Mouse (Mus musculus): ENCODE data around the gene Arhgap8.
A peak's percentile ranks its signal among the peaks of the same experiment; 100 is the strongest.

Gene Arhgap8

DNA sequence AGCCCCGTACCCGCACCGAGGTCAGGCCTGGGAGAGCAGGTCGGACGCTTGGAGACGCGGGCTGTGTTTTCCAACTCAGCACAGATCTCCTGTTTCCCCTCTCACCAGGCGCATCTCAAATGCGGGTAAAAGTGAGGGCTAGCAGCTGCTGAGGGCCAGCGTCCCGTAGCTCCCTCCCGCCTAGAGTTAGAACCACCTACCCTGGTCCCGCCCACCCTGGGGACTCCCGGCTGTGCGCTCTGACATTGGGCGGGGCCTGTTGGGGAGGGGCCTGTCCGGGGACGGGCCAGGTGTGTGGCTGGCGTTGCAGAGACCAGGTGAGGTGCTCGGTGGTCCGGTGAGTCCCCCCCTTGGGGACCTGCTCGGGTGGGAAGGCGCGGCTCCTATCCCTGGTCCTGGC lies at the start of gene Arhgap8:
Arhgap8 (plus strand) TSS at position 262 of the 400 bp plus-strand sequence.
- peak; percentile 62 for DNase-seq (ENCODE audit: low spot score)

DNA sequence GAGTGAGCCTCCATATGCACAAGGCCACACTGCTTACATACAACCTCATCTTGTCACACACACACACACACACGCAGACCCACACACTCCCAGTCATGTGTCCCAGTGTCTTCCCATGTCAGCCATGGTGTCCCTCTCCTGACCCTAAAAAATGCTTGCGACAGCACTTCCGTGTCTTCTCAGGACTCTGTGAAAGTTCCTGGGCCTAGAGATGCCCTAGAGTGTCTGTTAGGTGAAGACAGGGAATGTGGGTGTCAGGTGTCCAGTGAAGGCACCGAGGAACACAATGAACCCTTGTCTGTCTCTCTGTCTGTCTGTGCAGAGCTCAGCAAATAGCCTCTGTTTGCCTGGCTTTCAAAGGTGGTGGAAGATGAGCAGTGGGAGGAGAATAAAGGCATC lies 49.2 kb upstream of the Arhgap8 start:
- DNase-seq (ENCODE audit: low spot score), result no peak

DNA sequence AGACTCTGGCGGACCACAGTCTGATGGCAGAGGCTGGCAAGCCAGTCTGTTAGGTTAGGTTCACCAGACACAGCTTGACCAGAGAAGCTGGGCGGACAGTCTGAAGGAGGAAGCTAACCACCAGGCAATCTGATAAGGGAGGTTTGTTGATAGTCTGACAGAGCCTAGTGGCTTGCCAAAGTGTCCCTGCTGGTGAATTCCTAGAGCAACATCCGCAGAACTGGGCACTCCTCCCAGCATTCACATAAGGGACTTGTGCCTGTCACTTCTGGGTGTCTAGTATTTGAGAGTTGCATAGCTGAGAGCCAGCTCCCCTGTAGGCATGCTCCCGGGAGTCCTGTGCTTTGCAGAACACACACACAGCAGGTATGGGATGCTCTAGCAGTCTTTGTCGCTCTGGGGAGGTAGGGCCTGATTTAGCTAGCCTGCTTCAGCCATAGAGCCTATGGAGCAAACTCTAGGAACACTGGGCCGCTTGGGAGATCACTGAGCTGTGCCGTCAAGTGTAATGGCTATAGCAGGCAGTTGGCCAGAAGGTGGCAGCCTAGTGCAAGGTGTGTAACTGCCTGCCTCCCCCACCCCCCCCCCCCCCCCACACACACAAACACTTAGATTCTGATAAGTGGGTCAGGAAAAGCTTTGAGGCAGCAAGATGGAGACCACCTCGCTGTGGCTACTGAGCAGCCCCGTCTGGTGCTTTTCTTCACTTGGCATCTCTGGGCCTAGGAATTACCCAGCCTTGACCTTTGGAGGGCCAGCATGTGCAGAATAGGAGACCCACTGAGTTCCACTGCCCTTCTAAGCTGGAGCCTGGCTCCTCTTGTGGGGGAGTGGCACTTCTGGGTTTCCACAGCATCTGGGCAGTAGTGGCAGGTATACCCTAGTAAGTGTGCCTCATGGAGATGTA lies 48.2 kb upstream of the Arhgap8 start:
- DNase-seq (ENCODE audit: low spot score), result peak; percentile 53

DNA sequence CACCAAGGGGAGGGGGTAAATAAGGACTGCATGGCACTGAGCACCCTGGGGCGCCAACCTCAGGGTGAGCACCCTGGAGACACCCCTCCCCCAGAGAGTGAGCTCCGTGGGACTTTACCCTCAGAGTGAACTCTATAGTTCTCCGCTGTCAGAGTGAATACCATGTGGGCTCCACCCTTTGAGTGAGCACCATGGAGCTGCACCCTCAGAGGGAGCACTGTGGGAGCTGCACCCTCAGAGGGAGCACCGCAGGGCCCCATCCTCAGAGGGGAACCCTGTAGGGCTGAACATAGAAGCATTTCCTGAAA lies 47.6 kb upstream of the Arhgap8 start:
- DNase-seq (ENCODE audit: low spot score), result no peak

DNA sequence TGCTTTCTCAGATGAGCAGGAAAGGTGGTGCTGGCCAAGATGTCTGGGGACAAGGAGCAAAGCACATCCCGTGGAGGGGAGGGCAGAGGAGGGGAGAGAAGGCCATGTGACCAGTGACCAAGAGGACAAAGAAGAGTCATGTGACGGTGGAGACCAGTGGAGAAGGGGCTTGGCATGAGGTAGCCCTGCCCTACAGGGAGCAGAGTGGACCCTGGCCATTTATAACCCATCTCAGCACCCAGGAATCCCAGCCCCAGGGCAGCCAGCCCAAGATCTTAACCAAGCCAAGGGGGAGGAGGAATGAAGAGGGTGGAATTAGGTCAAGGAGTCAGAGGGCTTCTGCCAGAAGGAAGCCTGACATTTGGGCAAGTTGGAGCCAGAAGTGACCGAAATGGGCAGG lies 47.2 kb upstream of the Arhgap8 start:
- DNase-seq (ENCODE audit: low spot score), result no peak

DNA sequence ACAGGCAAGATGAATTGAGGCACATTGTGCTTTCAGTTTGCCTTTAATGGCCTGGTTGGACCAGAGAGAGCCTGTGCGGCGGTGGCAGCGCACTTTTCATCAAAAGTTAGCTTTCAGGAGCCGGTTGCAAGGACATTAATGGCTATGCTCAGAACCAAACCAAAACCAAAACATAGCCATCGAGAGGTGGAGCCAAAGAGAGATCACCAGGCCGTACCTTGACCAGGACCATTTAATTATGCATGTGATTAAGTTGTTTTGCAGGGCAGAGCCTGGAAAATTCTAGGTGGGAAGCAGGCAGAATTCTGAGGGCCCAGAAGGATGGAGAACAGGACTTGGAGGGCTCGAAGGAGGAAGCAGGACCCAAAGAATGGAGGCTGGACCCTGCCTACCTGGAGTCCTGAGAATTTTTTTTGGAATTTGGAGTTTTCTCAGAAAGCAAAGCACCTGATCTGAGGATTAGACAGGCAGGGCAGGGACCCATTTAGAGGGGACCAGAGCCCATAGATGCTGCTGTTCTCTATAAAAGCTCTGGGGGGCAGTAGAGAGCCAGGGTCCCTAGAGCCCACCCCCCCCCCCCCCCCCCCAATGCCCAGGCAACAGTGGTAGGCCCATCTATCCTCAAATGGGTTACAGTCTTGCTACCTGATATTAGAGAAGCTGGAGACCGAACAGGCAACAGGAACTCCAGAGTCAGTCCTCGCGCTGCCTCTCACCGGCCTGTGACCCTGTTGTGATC lies 45.4 kb upstream of the Arhgap8 start:
- no peak for DNase-seq (ENCODE audit: low spot score)

DNA sequence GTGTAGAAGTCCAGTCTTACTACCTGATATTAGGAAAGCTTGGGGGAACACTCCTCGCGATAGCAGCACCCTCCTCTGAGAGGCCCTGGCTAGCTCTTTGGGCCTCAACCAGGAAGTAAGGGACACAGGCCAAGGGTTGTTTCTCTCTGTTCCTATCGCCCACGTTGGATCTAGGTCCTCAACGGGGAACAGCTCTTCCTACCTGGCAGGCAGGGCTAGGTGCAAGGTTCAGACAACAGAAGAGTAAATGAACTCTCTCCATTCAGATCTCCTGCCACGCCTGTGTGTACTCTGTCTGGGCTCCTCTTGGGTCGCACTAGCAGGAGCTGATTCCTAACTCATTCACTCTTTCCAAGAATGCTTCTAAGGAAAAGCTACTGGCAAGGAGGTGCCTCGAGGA lies 44.5 kb upstream of the Arhgap8 start:
- DNase-seq (ENCODE audit: low spot score), result no peak

DNA sequence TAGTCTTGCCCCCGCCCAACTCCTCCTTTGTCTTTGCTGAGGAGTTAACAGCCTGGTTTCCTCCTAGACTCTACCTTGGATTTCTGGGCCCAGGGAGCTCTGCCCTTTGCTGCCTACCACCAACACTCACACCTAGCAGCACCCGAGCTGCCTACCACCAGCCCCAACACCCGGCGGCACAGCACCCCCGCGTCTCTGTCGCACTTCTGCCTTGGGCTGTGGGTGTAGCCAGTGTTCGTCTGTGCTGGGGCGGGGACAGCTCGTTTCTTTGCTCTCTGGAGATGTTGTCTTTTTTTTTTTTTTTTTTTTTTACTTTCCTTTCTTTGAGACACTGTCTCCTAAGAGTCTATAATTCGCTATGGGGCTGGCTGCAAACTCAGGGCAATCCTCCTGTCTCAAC lies 41.9 kb upstream of the Arhgap8 start:
- DNase-seq (ENCODE audit: low spot score), result no peak

DNA sequence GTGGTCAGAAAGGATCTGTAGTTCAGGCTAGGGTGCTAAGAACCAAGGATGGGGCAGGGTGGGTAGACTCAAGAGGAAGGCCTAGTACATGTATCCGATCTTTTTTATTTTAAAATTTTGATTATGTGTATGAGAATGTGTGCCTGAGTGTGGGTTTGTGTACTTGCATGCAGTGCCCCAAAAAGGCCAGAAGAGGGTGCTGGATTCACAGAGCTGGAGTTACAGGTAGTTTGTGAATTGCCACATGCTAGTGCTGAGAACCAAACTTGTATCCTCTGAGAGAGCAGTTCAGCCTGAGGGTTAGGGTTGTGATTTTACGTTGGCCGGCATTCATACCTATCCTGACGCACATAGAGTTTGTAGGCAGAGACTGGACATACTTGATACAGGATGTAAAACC lies 40.8 kb upstream of the Arhgap8 start:
- DNase-seq (ENCODE audit: low spot score), result no peak

DNA sequence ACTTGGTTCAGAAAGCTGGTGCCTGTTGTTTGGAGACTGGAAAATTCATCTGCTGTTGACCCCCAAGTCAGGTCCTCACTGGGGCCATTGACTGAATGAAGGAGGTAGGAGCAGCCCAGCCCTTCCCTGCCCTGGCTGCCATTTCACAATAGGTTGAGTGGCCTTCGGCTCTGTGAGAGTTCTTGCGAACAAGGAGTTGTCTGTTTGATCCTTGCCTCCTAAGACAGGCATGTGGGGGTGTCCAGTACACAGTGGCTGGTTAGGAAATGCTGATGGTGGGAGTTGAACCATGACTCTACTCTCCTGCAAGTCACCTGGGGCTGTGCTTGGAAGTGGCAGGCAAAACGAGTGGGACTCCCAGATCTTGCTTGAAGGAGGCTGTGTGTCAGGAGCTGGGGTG lies 40.1 kb upstream of the Arhgap8 start:
- DNase-seq (ENCODE audit: low spot score), result no peak

DNA sequence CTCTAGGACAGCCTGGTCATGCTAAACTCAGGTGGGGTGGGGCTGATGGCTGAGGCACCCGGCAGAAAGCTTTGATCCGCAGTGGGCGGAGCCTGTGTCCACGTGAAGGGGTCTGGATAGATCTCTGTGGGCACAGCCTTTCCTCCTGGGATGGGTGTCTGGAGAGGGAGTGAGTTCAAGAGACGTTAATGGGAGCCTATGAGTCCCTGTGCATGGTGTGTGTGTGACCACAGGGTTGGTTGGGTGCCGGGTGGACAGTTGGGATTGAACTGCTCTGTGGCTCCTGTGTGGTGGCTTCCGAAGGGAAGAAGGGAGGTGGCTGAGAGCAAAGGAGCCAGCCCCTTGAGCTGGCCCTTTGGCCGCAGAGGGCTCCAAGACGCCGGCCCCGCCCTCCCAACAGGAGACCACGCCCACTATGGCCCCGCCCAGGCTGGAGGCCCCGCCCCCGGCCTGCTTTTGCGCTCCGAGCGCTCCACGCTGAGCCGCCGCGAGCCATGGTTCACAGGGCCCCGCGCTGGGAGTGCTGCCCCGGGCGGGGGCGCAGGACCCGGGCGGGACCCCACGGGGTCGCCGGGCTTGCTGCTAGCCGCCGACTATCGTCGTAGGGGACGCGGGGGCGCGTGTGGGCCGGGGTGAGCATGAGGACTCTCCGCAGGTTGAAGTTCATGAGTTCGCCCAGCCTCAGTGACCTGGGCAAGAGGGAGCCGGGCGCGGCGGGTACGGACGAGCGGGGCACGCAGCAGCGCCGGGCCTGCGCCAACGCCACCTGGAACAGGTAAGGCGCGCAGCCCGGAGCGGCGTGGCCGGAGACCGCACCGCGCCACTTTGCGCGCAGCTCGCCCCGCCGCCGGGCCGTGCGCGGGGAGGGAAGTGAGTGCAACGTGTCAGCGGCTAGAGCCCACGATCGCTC lies 39.1 kb upstream of the Arhgap8 start:
- DNase-seq (ENCODE audit: low spot score), result peak; percentile 91

DNA sequence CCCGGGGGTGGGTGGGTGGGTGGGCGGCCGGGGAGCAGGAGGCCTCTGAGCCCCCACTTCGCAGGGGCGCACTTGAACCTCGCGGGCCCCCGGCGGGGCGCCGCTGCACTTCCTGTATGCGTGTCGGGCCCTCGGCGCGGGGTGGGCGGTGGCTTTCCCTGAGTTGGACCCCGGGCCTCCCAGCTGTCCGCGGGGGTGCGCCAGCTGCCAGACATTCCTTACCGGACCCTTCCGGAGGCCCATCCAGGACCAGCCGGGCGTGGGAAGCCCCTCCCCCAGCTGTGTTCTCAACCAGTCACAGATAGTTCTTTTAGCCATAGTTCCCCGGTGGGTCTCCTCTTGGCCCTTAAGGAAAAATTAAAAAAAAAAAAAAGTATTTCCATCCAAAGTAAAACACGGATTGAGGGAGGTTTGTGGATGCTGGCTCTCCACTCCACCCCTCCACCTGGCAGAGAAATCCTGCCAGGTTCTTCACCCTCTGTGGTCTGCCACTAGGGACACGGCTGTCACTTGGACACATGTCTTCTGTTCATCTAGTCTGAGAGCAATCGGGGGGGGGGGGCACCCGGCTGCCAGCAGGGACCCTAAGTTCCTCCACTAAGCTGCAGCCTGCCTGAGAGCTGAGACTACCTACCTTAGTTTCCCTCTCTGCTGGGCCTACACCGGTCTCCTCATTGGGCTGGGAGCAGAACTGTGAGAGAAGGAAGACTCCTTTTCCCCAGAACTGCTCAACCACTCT lies 38.2 kb upstream of the Arhgap8 start:
- peak; percentile 55 for DNase-seq (ENCODE audit: low spot score)

DNA sequence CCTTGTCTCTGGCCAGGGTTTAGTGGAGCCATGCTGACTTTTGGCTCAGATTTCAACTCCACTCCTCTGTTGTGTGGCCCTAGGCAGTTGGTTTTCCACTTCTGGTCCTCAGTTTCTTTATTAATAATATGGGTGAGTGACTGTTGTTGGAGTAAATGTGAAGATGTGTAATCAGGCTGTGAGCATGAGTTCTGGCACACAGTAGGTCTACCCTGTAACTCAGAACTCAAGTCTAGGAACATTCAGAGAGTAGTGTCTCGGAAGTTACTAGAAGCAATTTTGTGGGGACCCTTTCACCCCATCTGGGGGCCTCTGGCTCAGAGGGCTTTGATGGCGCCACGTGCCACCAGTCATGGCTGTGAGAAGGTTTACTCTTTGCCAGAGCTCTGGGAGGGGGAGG lies 37.6 kb upstream of the Arhgap8 start:
- no peak for DNase-seq (ENCODE audit: low spot score)

DNA sequence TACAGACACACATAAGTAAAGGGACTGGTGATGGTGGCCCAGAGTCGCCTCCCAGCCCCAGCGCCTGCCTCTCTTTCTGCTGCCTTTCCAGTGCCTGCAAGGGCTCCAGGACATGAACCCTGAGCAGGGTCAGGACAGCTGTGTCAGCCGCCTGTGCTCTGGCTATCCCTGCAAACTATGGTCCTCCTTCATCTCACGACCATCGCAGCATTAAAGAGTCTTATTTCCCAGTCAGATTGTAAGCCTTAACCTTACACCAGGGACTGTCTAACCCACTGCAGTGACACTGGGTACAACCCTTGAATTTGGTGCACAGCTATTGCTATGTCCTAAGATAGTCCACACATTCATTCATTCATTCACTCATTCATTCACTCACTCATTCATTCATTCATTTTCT lies 37.0 kb upstream of the Arhgap8 start:
- no peak for DNase-seq (ENCODE audit: low spot score)

DNA sequence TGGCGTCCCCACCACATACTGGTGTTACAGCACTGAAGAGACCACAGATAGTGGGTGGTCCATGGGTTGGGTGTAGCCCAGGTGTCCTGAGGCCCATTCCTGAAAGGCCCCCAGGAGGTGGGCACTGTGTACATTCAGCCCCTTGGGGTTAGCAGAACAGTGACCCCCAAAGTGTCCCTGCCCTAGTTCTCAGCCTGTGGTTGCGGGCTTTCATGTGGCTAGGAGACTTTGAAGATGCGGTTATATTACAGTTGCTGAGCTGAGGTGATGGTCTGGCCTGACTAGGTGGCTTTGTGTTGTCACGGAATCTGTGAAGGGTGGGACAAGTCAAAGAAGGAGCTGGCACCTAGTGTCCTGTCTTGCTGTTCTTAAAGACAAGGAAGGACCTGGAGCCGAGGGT lies 35.3 kb upstream of the Arhgap8 start:
- DNase-seq (ENCODE audit: low spot score), result no peak

DNA sequence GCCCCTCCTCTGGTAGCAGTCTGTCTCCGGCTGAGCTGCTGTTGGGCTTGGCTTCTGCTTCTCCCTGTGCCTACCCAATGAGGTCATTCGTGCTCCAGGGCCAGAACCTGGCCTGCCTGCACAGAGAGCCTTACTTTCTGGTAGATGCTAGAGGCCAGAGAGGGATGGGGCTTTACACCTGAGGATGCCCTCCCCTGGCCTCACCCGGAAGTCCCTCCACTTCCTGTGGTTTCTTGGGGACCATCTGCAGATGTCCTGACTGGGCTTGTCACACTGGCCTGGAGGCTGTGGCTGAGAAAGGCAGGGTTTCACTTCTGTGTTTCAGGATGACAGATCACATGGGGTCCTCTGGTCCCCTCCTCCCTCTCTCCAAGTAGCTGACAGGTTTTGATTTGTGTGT lies 34.4 kb upstream of the Arhgap8 start:
- no peak for DNase-seq (ENCODE audit: low spot score)

DNA sequence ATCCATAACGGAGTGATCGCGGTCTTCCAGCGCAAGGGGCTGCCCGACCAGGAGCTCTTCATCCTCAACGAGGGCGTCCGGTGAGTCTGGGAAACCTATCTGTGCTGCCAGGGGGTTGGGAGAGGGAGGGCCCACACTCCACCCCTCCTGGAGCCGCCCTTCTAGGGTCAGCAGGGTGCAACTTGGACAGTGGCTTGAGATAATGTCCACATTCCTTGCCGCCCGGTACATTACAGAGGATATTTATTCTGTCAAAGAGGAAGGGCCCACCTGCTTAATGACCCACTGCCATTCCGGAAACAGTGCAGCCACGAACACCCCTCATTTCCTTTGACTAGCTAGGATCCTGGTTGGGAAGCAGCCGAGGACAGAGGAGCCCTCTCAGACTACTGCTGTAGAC lies 31.9 kb upstream of the Arhgap8 start:
- no peak for DNase-seq (ENCODE audit: low spot score)

DNA sequence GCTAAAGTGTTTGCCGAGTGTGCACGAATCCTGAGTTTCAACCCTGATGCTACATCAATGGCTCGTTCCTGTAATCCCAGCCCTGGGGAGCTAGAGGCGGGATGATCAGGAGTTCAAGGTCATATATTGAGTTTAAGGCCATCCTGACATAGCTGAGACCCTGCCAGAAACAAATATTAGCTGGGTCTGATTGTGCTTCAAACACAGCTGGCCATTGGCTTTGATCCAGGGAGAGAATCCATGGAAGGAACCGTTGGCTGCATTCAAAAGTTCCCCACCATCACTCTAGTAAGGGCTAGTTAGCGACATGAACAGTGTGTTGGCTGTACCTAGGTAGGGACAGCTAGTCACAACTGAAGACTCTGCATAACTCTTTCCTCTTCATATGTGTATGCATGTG lies 30.5 kb upstream of the Arhgap8 start:
- no peak for DNase-seq (ENCODE audit: low spot score)

DNA sequence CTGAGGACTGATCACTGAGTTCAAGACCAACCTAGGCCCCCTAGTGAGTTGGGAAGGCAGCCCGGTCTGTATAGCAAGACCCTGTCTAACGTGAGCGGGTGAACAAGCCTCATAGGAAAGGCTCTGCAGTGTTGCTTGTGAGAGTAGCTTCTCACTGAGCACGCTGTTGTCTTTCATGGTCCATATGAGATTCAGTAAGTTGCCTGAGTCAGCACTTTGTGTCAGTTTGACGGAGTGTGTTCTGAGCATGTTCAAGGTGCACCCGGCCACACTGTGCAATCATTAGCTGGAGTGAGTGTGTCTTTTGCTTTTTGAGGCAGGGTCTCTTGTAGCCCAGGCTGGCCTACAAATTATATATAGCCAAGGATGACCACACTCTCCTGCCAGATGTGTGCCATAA lies 28.3 kb upstream of the Arhgap8 start:
- DNase-seq (ENCODE audit: low spot score), result no peak

DNA sequence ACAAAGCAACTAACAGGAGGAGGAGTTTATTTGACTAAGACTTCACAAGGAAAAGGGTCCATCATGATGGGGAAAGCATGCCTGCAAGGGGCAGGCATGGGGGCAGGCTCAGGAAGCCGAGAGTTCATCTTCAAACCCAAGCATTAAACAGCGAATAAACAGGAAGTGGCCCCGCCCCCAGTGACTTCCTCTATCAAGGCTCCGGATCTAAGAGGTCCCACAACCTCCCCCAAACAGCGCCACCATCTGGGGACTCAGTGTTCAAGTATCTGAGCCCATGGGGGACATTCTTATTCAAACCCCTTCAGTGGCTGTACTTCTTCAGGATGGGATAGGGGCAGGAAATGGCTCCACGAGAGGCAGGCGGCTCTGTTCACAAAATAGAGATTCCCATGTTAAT lies 27.2 kb upstream of the Arhgap8 start:
- DNase-seq (ENCODE audit: low spot score), result no peak

DNA sequence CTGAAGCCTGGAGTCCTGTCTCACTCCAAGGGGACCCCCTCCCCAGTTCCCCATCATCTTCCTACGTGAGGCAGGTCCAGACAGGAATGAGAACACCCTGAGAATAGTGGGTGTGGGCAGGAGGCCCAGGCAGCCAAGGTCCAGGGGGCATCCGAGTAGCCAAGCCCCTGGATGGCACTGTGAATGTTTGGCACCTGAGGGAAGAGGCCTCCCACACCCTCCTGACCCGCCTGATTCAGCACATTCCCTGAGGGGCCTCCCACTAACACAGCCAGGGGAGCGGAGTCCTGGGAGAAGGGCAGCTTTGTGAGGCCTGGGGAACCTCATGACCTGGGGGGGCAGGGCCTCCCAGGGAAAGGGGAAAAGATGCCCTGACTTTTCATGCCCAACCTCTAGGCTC lies 23.8 kb upstream of the Arhgap8 start:
- no peak for DNase-seq (ENCODE audit: low spot score)

DNA sequence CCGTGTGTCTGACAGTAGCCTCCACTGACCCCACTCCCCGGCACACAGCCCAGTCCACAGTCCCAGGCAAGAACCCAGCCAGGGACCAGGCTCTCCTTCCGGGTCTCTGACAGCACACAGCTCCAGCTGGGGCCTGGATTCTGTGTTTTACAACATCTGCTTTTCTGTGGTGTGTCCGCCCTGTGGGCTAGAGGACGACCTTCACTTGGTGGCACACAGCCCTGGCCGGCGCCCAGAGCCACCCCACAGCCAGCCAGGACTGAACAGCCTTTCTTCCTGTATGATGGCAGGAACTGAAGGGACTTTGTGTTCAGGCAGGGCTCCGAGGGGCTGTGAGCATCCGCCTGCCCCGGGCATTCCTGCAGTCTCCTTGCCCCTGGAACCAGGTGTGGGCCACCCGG lies 22.2 kb upstream of the Arhgap8 start:
- DNase-seq (ENCODE audit: low spot score), result peak; percentile 66

Data from ovary, postnatal 36 days (tissue).